Mouse (Mus musculus) midbrain, embryonic 14.5 days (tissue): ENCODE measurements around the gene Gm10392. TPM values are rescaled to one million over a fixed set of nuclear protein-coding genes. Genes with fewer than 3 reads are reported as not detected.

Experiments
- ATAC-seq: fragments of 200-750 bp; cut with Nextera tagmentation; 2 replicates; pipeline ENCODE4 v1.8.0; 2017; ENCODE audit warnings: moderate number of reproducible peaks, moderate library complexity; ENCODE audit not compliant: low FRiP score, low TSS enrichment
- DNase-seq: peaks from one replicate; pipeline ENCODE4 v3.0.0-alpha.2; 2015
- H3K27ac ChIP-seq: fragments of 300-500 bp; sonication (generic); replicated peaks from 2 replicates; pipeline ENCODE4 v1.5.1; 2014; ENCODE audit warnings: mild to moderate bottlenecking, low read depth, low read length, moderate library complexity
- H3K27me3 ChIP-seq: fragments of 300-500 bp; sonication (generic); 2 replicates; pipeline ENCODE4 v1.6.1; 2014; ENCODE audit warnings: low read length, control low read depth, mixed read lengths; ENCODE audit not compliant: control insufficient read depth, insufficient read depth
- H3K36me3 ChIP-seq: fragments of 300-500 bp; sonication (generic); 2 replicates; pipeline ENCODE4 v1.6.1; 2014; ENCODE audit warnings: low read length, control low read depth; ENCODE audit not compliant: control insufficient read depth, insufficient read depth
- H3K4me1 ChIP-seq: fragments of 300-500 bp; sonication (generic); 2 replicates; pipeline ENCODE4 v1.6.1; 2014; ENCODE audit warnings: mild to moderate bottlenecking, antibody characterized with exemption, low read length, control low read depth; ENCODE audit not compliant: control insufficient read depth, insufficient read depth
- H3K4me2 ChIP-seq: fragments of 300-500 bp; sonication (generic); 2 replicates; pipeline ENCODE4 v1.6.1; 2014; ENCODE audit warnings: mild to moderate bottlenecking, low read length, moderate library complexity
- H3K4me3 ChIP-seq: fragments of 300-500 bp; sonication (generic); replicated peaks from 2 replicates; pipeline ENCODE4 v1.5.1; 2014; ENCODE audit warnings: low read depth, low read length
- H3K9ac ChIP-seq: fragments of 300-500 bp; sonication (generic); replicated peaks from 2 replicates; pipeline ENCODE4 v1.6.1; 2014; ENCODE audit warnings: mild to moderate bottlenecking, low read length, moderate library complexity
- H3K9me3 ChIP-seq: fragments of 300-500 bp; sonication (generic); 2 replicates; pipeline ENCODE4 v1.6.1; 2016; ENCODE audit warnings: low read length, control low read depth, mixed read lengths; ENCODE audit not compliant: control insufficient read depth
- WGBS: fragments of 180-500 bp; shearing (Covaris S2); extraction: QIAGEN DNeasy Blood & Tissue Kit; methylation state at CpG from one replicate; pipeline ENCODE4 v1.1.7; 2014; 5-methylcytosine and 5-hydroxymethylcytosine counted together
- polyA plus RNA-seq: library from polyadenylated mRNA; unstranded; fragments of >200 nt; fragmentation: Nextera tagmentation; extraction: Ambion mirVana; gene quantifications from 2 replicates; pipeline ENCODE4 v1.2.1, GENCODE M21; 2014

Gene Gm10392
- polyA plus RNA-seq, 1 experiment from 2014 or later = not detected

- Histone ChIP-seq H3K27ac (no peak overlapping the region), H3K4me2 (peak overlapping the region; percentile 81; the same call in 1 of the 2 replicates), H3K9ac (no peak overlapping the region), H3K4me1 (peaks cover 39% of the 10 kb centered on the region), H3K36me3 (peaks cover 19% of the 10 kb centered on the region), H3K9me3 (no peaks in the 10 kb centered on the region), H3K4me3 (no peak overlapping the region), H3K27me3 (no peaks in the 10 kb centered on the region)
- DNase-seq (no peak), ATAC-seq (no peak)
Observed at GRCm38 (mm10) chr11:77495507-77495906, 23.5 kb downstream of the Gm10392 start.

DNA sequence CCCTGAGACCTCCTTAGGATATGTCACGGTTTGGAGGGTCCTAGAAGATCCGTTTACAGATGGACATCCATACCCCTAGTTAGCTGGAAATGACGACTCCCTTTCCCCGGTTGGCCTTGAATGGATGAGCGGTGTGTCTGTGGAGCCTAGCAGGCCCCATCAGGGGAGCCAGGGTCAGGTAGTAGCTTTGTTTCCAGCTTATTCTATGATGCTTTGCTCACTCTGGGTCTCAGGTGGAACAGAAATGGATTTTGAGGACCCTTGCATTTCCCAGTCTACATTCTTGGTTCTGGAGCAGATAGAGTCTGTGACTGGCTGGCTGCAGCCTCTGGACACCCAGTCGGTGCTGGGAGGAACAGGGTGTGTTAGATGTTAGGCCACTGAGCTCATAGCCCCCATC, 24.2 kb downstream of the Gm10392 start:
- no peak for ATAC-seq
- Histone ChIP-seq H3K36me3 (peaks cover 12% of the 10 kb centered on the region), H3K4me3 (peak overlapping the region; percentile 87), H3K9ac (peak overlapping the region; percentile 93), H3K9me3 (no peaks in the 10 kb centered on the region), H3K27me3 (no peaks in the 10 kb centered on the region), H3K27ac (no peak overlapping the region), H3K4me2 (peak overlapping the region; percentile 81), H3K4me1 (peaks cover 42% of the 10 kb centered on the region)
- no peak for DNase-seq
- 73% methylated on average over 6 of the region's 6 CpGs for WGBS

GRCm38 (mm10) chr11:77494344-77494676, 24.7 kb downstream of the Gm10392 start:
- H3K4me3 ChIP-seq = peak overlapping the region; percentile 87
- H3K27ac ChIP-seq = peak overlapping the region; percentile 89
- no peaks in the 10 kb centered on the region for H3K27me3 ChIP-seq
- H3K36me3 ChIP-seq = peaks cover 7% of the 10 kb centered on the region; the same call in 1 of the 2 replicates
- peak overlapping the region; percentile 81 for H3K4me2 ChIP-seq
- WGBS = 29% methylated on average over 4 of the region's 4 CpGs
- H3K9me3 ChIP-seq = no peaks in the 10 kb centered on the region
- H3K9ac ChIP-seq = peak overlapping the region; percentile 93
- no peak for DNase-seq
- ATAC-seq = no peak
- H3K4me1 ChIP-seq = peaks cover 42% of the 10 kb centered on the region

DNA sequence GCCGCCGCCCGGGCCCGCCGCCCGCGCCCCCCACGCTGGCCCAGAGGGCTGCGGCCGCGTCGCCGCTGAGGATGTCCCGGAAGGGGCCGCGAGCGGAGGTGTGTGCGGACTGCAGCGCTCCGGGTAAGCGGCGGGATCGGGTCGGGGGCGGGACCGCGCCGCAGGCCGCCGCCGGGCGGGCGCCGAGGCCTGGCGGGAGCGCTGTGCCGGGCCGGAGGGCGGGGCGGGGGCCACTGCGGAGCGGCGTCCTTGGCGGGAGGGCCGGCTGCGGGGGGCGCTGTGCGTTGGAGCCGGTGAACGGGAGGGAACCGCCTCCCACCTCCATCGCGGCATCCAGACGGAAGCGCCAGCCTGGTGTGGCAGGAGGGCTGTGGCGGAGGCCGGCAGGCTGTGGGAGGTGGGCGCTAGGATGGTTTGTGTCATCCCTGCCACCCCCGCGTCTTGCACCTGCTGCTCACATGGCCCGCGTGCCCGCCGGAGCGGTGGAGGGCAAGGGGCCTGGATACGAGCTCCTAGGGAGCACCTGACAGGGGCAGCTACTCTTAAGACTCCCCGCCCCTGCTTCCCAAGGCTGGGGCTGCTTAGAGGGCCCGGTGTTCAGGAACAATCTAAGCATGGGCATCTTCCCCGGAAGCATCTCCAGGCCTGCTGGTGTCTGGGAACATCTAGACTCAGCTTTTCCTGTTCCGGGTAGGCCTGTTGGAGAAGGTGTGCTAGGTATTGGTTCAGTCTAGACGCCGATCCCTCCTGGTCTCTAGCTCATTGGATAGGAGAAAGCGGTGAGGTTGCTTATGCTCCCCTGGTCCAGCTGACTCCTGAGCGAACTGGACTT, 25.3 kb downstream of the Gm10392 start, which contains the start of gene Git1:
TSS of gene Git1 (plus strand) at position 51 of the 832 bp plus-strand sequence.
- H3K36me3 ChIP-seq = 0 out of 2 replicates have a peak, but pooled peaks cover 1% of the 10 kb centered on the region
- peak within 1 kb of the TSS; percentile 87 for H3K4me3 ChIP-seq
- 1% methylated on average over 59 of the region's 74 CpGs for WGBS
- H3K27me3 ChIP-seq = no peaks in the 10 kb centered on the region
- H3K4me2 ChIP-seq = peak within 1 kb of the TSS; percentile 81
- peak within 1 kb of the TSS; percentile 93 for H3K9ac ChIP-seq
- peaks cover 42% of the 10 kb centered on the region for H3K4me1 ChIP-seq
- H3K27ac ChIP-seq = peak within 1 kb of the TSS; percentile 89
- DNase-seq (peak; percentile 60), ATAC-seq (no peak)
- no peaks in the 10 kb centered on the region for H3K9me3 ChIP-seq

GRCm38 (mm10) chr11:77492911-77493332, 26.1 kb downstream of the Gm10392 start:
- Histone ChIP-seq H3K27ac (peak overlapping the region; percentile 89), H3K4me2 (peak overlapping the region; percentile 81), H3K36me3 (no peaks in the 10 kb centered on the region), H3K9ac (peak overlapping the region; percentile 93), H3K4me1 (peaks cover 47% of the 10 kb centered on the region), H3K27me3 (no peaks in the 10 kb centered on the region), H3K9me3 (no peaks in the 10 kb centered on the region), H3K4me3 (peak overlapping the region; percentile 41)
- WGBS = under 1% methylated on average over 31 of the region's 32 CpGs
- ATAC-seq (peak; percentile 79), DNase-seq (peak; percentile 97)

DNA sequence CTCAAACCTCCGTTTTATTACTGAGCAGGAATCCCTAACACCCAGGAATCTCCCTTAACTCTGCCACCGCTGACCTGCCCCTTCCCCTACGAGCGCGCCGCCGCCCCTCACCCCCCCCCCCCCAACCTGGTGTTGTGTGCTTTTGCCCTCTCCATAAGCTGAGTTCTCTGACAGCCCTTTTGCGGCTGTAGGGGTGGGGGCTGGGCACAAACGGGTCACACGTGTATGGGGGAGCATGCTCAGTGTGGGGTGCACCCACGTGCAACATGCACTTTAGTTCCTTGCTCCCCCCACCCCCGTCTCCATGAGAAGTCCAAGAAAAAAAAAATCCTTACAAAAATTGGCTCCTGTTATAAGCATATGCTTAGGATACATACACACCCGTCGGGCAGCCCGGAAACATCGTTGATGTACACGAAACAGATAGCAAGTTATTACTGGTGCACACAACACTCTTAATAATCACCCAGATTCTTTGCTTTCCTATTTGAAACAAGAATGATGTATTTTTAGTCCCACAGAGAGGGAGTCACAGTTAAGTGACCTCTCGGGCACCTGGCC, 26.6 kb downstream of the Gm10392 start:
- DNase-seq = peak; percentile 54
- H3K27ac ChIP-seq = peak overlapping the region; percentile 89
- no peaks in the 10 kb centered on the region for H3K36me3 ChIP-seq
- no peaks in the 10 kb centered on the region for H3K27me3 ChIP-seq
- no peaks in the 10 kb centered on the region for H3K9me3 ChIP-seq
- H3K9ac ChIP-seq = peak overlapping the region; percentile 93
- peak overlapping the region; percentile 81 for H3K4me2 ChIP-seq
- H3K4me1 ChIP-seq = peaks cover 49% of the 10 kb centered on the region
- ATAC-seq = no peak
- peak overlapping the region; percentile 41 for H3K4me3 ChIP-seq
- 0% methylated on average over 18 of the region's 18 CpGs for WGBS

DNA sequence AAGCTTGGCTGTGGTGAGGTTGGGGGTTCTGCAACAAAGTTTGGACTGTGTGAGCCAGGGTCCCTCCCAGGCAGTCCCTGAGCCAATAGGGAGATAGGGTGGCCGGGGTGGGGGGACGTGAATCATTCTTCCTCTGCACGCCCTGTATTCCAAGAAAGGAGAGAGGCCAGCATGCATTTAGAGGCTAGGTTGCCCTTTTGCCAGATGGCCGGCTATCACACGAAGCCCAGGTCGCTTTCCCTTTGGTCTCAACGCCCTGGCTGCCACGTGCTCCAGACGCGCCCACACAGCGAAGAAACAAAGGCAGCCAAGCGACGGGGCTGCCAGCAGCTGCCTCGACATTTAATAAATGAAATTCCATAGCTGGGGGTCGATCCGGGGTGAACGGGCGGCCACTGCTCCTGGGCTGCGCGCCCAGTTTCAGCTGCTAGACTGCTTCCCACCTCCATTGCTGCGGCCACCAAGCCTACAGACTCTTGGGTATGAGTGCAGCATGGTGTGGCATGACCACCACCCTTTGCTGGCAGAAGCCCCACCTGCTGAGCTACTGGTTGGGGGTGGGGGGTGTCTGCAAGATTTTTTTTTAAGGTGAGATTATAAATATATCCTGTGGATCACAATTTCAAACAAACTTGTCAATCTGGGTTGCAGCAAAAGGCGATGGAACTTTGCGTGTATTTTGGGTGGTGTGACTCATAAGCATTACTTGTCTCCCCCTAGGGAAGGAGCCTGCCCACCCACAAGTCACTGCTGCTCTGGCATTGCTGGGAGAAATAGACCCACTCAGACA, 27.3 kb downstream of the Gm10392 start:
- Histone ChIP-seq H3K4me1 (peaks cover 56% of the 10 kb centered on the region), H3K4me2 (peak overlapping the region; percentile 81), H3K9me3 (no peaks in the 10 kb centered on the region), H3K9ac (peak overlapping the region; percentile 48; the same call in 1 of the 2 replicates), H3K4me3 (peak overlapping the region; percentile 41), H3K36me3 (no peaks in the 10 kb centered on the region), H3K27ac (peak overlapping the region; percentile 75), H3K27me3 (no peaks in the 10 kb centered on the region)
- peak; percentile 29; the same call in 1 of the 2 replicates for ATAC-seq
- peak; percentile 67 for DNase-seq
- under 1% methylated on average over 23 of the region's 23 CpGs for WGBS

DNA sequence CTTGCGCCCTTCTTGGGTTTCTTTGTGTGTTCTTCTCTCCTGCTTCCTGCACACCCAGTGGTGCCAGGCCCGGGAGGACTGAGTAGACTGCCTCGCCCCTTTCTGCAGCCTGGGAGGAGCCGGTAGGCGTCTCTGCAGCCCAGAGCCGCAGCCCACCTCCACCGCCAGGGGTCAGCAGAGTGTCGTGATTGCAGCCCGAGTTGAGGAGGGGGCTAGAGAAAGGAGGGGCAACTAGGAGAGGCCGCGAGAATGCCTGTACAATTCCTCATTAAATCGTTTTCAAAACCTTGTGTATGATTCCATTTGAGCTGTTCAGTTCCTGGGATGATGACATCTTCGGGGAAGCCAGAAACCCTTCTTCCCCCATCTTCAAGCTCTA, 27.9 kb downstream of the Gm10392 start:
- ATAC-seq (peak; percentile 49; the same call in 1 of the 2 replicates), DNase-seq (peak; percentile 97)
- peak overlapping the region; percentile 20; the same call in 1 of the 2 replicates for H3K9ac ChIP-seq
- peak overlapping the region; percentile 75 for H3K27ac ChIP-seq
- peak overlapping the region; percentile 41 for H3K4me3 ChIP-seq
- H3K27me3 ChIP-seq = no peaks in the 10 kb centered on the region
- WGBS = 1% methylated on average over 13 of the region's 13 CpGs
- H3K9me3 ChIP-seq = no peaks in the 10 kb centered on the region
- H3K36me3 ChIP-seq = no peaks in the 10 kb centered on the region
- H3K4me2 ChIP-seq = peak overlapping the region; percentile 81
- peaks cover 62% of the 10 kb centered on the region for H3K4me1 ChIP-seq
